Mouse (Mus musculus) G1E (cell line): Measurements from ENCODE around the gene Rasal1.
A peak's percentile ranks its signal among the peaks of the same experiment; 100 is the strongest.

Experiments used
- CTCF ChIP-seq: IDR thresholded peaks from 2 replicates; pipeline ENCODE4 v1.5.1; 2012; ENCODE audit warnings: low read depth, low read length, inconsistent platforms, mixed read lengths
- GATA2 ChIP-seq: IDR thresholded peaks from 2 replicates; pipeline ENCODE4 v1.6.1; 2012; ENCODE audit warnings: low read depth, low read length, inconsistent platforms, borderline replicate concordance
- TAL1 ChIP-seq: conservative IDR thresholded peaks from 2 replicates; pipeline ENCODE4 v1.6.1; 2012; ENCODE audit warnings: low read depth, low read length, inconsistent platforms, mixed read lengths

DNA sequence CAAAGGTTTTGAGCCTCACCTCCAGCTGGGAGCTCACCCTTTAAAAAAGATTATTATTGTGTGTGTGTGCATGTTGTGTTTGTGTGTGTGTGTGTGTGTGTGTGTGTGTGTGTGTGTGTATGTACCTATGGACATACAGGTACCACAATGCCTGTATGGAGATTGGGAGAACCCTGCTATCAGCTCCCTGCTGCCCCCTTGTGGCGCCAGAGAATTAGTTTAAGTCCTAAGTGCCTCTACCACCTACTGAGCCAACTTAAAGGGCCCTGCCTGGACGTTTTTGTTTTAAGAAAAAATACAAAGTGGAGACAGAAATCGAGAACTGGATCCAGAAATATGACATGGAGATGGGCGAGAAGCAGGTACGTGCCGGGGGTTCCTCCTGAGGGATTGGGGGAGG, 43.8 kb upstream of the Rasal1 start:
- peak; percentile 38 for TF ChIP-seq CTCF
- no peak for TF ChIP-seq TAL1
- TF ChIP-seq GATA2, result no peak
